Mouse (Mus musculus) left cerebral cortex, adult 2 months (tissue): Measurements from ENCODE around the gene Clint1. TPM values are rescaled to one million over a fixed set of nuclear protein-coding genes. Genes with fewer than 3 reads are reported as not detected.

Experiments
- DNase-seq, 2 experiments: peaks; one replicate each; pipeline ENCODE4 v3.0.0; 2021 to 2022; ENCODE audit warnings: low spot score in 2 of 2, mixed read lengths in 1 of 2; ENCODE audit errors: extremely low spot score in 1 of 2
- H3K27ac ChIP-seq: fragments of 200-600 bp; 2 replicates; pipeline ENCODE4 v1.8.1; 2022
- H3K4me3 ChIP-seq: fragments of 200-600 bp; 2 replicates; pipeline ENCODE4 v1.8.1; 2022
- CTCF ChIP-seq: fragments of 200-600 bp; IDR thresholded peaks from 2 replicates; pipeline ENCODE4 v1.8.1; 2022; ENCODE audit warnings: antibody characterized with exemption, mild to moderate bottlenecking, moderate library complexity
- intact Hi-C: fragments of 180-260 bp; cut with DNase I; formaldehyde crosslinking; loops from one replicate; pipeline ENCODE4 v1.15.1; 2025
- total RNA-seq, 2 experiments: library from RNA; stranded (reverse); gene quantifications; 2 replicates each; pipeline ENCODE4 v1.2.3; 2021

Clint1 gene
- total RNA-seq, 2 experiments from 2014 or later, result 52.5 to 53.4 TPM

DNA sequence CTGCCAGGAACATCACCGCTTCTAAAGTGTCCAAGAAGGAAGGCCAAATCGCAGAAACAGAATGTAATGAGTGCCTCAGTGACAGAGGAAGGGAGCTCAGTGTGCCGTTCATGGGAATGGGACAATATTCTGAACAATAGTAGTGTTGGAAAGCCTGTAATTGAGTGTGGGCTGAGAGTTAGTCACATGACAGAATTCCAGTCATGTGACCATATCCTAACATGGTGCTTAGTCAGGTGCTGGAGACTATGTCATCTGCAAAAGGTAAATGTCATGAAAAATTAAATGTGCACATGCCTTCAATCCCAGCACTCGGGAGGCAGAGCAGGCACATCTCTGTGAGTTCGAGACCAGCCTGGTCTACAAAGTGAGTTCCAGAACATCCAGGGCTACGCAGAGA, 66.2 kb downstream of the Clint1 start:
- Histone ChIP-seq H3K27ac (no peak overlapping the region), H3K4me3 (no peak overlapping the region)
- DNase-seq, result no peak
- intact Hi-C loops, result no loop called here
- no peak for TF ChIP-seq CTCF

DNA sequence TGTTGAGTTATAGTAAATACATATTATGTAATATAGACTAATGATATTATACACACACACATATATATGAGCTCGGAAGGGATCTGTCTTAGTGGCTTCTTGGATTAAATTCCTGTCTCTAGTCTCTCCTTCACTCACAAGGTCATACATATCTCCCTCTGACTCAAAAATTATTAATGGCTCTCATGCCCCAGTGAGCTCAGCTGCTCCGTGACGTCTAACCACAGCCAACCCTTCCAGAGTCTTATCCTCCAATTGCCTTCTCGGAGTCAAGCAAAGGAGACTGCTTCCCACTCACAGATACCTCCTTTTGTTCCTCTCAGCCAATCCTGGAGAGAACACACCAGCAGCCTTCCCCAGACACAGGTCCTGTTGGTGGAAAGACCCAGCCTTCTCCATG, 67.0 kb downstream of the Clint1 start:
- no peak overlapping the region for H3K27ac ChIP-seq
- no peak for TF ChIP-seq CTCF
- no peak overlapping the region for H3K4me3 ChIP-seq
- intact Hi-C loops, result no loop called here
- DNase-seq, result no peak

DNA sequence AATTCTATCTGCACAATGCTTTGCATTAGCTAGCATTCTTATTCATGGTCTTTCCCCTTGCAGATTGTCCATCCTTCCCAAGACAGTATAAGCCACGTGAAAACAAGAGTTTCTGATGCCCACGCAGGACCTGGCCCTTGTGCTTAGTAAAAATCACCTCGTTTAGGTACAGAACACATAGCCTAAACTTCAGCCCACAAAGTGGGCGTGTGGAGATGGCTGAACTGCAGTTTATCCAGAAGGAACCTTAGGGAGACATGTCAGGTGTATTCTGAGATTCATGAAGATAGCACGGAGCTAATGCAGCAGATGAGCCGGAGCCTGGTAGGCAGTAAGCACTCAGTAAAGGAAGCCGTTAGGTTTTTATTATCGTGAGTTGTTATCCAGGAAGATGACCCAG, 69.2 kb downstream of the Clint1 start:
- Histone ChIP-seq H3K27ac (no peak overlapping the region), H3K4me3 (no peak overlapping the region)
- no peak for TF ChIP-seq CTCF
- no peak for DNase-seq
- intact Hi-C loops, result no loop called here

DNA sequence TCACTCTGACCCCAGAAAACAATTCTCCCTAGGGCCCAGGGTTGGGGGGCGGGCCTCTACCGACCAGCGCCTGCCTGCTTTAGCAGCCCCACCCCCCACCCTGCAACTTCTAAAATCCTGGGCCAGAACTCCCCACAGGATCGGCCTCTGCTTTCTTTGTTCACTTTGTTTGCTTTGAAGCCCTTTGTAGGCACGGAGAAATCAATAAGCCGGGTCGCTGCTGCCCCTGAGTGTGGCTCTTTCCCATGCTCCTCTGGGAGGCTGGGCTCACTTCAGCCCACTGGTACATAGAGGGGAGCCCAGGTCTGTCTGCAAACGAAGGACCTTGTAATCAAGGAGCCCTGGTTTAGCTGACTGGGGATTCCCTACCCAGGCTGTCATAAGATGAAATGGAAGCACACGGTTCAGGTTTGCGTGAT, 69.6 kb downstream of the Clint1 start:
- TF ChIP-seq CTCF, result no peak
- Histone ChIP-seq H3K4me3 (no peak overlapping the region), H3K27ac (no peak overlapping the region)
- DNase-seq, result no peak
- intact Hi-C loops, result no loop called here

DNA sequence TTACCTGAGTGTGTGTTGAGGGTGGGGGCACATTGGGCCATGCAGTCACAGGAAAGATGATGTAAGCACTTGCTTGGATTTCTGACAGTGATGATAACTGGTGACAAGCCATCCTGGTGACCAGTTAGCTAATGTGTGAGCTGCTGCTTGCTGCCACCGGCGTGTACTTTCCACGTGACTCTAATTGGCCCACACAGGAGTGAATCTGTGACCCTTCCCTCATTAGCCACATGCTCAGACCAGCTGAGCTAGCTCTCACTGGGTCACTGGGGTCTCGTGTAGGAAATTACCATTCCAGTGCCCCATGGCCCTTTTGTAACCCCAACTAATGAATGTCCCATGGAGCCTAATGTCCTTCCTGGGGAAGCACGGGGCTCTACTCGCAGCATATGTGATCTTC, 73.6 kb downstream of the Clint1 start:
- no peak for TF ChIP-seq CTCF
- H3K27ac ChIP-seq, result no peak overlapping the region
- intact Hi-C loops, result no loop called here

DNA sequence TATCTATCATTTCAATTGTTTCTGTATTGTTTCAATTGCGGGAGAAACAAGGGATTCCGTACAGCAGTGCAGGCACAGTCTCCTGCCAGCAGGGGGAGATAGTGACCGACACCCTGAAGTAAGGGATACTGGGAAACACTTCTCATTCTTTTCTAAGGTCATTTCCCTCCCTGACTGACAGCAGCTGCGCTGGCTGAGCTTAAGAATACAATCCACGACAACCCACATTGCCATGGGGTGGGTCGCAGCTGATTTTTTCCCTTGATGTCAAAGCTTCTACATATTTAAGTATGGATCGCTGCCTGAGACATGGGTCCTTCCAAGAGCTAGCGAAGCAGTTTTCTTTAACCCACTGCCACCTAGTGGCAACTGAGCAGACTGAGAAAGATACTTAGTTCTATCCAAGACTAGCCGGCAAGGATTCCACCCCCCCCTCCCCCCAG, 74.8 kb downstream of the Clint1 start:
- DNase-seq, result peak; percentile 74 to 81
- Histone ChIP-seq H3K27ac (no peak overlapping the region), H3K4me3 (peak overlapping the region; percentile 49)
- intact Hi-C loops, result loop anchor here (2.0 kb wide), 1 partner anchor 1340 kb away; no protein-coding TSS in a partner anchor
- peak; percentile 81 for TF ChIP-seq CTCF

More for the DNA sequence above, 73.6 kb downstream of the Clint1 start:
- no peak for DNase-seq
- H3K4me3 ChIP-seq, result no peak overlapping the region

DNA sequence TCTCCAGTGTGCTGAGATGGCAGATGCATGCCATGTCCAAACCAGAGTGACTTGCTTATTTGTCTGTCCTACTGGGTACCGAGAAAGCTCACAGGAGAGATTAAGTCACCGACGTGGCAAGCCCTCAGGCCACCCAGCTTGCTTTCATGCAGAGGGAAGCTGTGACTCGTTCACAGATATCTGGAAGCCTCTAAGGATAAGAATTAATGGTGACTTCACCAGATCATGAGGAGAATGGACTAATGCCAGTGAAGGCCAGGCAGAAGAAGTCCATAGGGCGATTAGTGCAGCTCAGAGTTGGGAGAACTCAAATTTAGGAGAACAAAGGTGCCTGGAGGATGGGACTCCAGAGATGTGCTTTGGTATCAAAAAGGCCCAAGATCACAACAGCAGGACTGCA, 75.6 kb downstream of the Clint1 start:
- Histone ChIP-seq H3K4me3 (no peak overlapping the region), H3K27ac (no peak overlapping the region)
- TF ChIP-seq CTCF, result no peak
- DNase-seq, result no peak
- intact Hi-C loops, result loop anchor here (2.0 kb wide), 1 partner anchor 1341 kb away; no protein-coding TSS in a partner anchor

DNA sequence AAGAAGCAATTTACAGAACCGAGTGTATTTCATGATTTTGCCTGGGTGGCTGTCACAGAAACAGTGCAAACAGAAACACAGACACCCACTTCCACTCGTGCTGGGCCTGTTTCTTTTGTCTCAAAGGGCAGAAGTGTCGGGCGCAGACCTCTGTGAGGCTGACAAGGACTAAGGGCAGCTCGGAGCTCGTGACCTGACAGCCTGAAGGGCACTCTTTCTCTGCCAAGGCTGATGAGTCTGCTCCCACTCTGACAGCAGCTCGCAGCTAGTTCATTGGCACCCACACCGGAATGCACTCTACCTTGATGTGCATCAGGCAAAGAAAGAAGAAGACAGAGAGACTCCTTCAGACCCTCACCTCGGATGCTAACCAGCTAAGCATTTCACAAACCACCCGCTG, 77.7 kb downstream of the Clint1 start:
- Histone ChIP-seq H3K27ac (no peak overlapping the region), H3K4me3 (no peak overlapping the region)
- intact Hi-C loops, result no loop called here
- no peak for DNase-seq
- TF ChIP-seq CTCF, result no peak

DNA sequence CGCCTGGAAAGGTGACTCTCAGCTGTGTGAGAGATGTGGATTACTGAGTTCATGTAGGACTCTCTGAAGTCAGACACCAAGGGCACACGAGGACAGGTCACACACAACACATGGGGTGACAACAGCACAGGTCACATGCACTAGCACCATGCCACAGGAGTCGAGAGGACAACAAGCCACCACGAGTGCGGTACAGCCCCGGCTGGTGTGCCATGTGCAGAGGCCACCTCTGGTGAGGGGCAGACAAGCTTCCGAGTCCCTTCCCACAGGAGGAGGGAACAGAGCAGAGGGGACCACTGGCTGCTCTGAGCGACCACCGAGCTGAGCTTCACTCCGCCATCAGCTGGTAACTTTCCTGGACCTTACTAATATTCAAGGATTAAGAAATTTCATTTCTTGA, 80.9 kb downstream of the Clint1 start:
- Histone ChIP-seq H3K4me3 (no peak overlapping the region), H3K27ac (no peak overlapping the region)
- no peak for DNase-seq
- no peak for TF ChIP-seq CTCF
- intact Hi-C loops, result no loop called here

DNA sequence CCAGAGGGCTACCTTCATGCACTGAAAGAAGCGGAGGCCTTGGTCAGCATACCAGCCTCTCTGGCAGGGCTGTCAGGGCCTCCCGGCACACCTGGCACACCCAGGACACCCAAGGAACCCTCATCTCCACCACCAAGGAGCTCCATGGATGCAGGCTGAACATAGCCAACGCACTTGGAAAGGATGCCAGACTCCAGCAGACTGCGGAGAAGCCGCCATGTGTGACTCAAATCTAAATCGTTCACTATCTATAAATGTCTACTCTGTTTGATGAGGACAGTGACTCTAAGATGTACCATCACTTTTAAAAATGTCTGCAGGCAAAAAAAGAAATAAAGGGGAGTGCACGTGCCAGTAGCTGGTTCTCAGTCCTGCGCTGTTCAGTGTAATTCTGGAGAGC, 85.6 kb downstream of the Clint1 start:
- Histone ChIP-seq H3K27ac (no peak overlapping the region), H3K4me3 (no peak overlapping the region)
- no peak for DNase-seq
- intact Hi-C loops, result no loop called here
- no peak for TF ChIP-seq CTCF

DNA sequence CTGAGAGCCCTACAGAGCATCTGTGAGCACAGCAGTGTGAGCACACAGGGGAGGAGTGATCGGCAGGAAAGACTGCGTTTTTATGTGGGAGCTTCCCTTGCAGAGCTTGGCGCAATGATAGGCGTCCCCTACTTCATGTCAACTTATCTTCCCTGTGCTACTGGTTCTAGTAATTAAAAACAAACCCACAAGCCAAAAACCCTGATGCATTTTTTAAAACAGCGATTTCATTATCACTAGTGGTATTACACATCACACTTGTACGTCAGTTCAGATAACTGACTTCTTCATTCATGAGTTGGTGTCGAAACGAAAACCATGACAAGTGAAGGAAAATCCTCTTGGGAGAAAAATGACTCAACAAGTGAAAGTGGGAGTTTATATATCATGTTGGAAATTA, 87.1 kb downstream of the Clint1 start:
- no peak for TF ChIP-seq CTCF
- no peak for DNase-seq
- H3K27ac ChIP-seq, result no peak overlapping the region
- no peak overlapping the region for H3K4me3 ChIP-seq
- intact Hi-C loops, result no loop called here

DNA sequence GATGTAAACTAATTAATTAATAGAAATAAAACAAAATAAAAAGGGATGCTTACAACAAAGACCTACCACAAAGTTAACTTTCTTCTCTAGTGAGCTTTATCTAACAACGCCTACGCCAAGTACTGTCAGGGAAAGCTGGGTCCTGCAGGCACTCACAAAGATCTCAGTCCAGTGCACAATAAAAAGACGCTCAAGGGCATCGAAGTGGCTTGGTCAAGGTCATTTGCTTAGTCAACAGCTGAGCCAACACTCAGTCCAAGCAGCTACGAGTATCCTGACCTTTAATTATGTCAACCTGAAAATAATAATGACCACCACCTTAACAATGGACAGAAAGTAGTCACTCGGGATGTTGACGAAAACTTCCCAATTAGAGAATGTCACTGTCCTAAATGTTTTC, 90.4 kb downstream of the Clint1 start:
- Histone ChIP-seq H3K4me3 (no peak overlapping the region), H3K27ac (no peak overlapping the region)
- intact Hi-C loops, result no loop called here
- no peak for TF ChIP-seq CTCF
- no peak for DNase-seq

DNA sequence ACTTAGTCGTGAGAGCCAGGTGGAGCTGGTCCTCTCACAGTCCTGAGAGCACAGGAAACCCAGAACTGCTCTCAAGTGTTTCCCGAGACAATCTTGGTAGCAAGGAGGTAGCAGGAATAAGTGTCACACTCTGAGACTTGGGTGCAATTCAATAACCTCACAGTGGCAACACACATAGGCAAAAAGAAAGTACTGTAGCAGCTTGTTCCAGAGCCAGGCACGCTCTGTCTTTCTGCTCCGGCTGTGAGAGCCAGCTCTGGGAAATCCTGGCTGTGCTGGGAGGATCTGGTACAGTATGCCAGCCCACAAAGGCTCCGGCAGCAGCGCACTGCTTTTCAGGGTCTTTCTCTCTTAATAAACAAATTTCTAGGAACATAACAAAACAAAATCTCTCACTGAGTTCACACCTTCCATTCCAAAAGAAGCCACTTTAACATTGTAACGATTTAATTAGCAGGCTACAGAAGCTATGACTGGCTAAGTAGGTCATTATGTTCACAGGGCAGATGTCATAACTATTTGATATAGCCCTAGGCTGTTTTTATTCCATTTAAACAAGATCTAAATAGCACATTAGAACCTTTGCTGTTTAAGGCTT, 91.4 kb downstream of the Clint1 start:
- TF ChIP-seq CTCF, result no peak
- peak; percentile 33 to 49 for DNase-seq
- intact Hi-C loops, result no loop called here
- peak overlapping the region; percentile 76 for H3K27ac ChIP-seq
- peak overlapping the region; percentile 92 for H3K4me3 ChIP-seq
